Mouse (Mus musculus): ENCODE data around the gene Klk1b5.

Gene Klk1b5

GRCm38 (mm10) chr7:44254930-44255329 is 39.2 kb downstream of the Klk1b5 start:
- no peak for DNase-seq

DNA sequence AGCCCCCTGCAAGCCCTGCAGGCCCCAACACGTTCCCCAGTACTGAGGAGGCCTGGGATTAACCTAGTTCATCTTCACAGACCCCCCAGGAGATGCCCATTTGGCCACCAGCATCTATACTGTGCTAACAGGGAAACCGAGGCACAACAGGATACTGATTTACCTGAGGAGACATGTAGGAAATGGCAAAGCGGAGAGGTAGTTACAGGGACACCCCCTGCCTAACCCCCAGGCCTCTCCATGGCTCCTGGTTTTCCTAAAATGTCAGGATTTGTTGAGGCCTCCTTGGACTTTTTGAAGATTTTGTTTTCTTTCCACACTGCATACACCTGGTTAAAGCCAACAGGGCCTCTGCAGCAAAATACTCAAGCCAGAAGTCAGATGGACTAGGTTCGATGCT is 41.5 kb downstream of the Klk1b5 start, which contains the start of gene Acp4:
Acp4 (minus strand) TSS at position 101 of the 400 bp plus-strand sequence.
- DNase-seq: no peak

GRCm38 (mm10) chr7:44260410-44260809 is 44.7 kb downstream of the Klk1b5 start:
- no peak for DNase-seq

GRCm38 (mm10) chr7:44261147-44261546 is 45.4 kb downstream of the Klk1b5 start, which contains the start of gene Gm15517:
Gene Gm15517 (plus strand): TSS chr7:44261447.
- no peak for DNase-seq

DNA sequence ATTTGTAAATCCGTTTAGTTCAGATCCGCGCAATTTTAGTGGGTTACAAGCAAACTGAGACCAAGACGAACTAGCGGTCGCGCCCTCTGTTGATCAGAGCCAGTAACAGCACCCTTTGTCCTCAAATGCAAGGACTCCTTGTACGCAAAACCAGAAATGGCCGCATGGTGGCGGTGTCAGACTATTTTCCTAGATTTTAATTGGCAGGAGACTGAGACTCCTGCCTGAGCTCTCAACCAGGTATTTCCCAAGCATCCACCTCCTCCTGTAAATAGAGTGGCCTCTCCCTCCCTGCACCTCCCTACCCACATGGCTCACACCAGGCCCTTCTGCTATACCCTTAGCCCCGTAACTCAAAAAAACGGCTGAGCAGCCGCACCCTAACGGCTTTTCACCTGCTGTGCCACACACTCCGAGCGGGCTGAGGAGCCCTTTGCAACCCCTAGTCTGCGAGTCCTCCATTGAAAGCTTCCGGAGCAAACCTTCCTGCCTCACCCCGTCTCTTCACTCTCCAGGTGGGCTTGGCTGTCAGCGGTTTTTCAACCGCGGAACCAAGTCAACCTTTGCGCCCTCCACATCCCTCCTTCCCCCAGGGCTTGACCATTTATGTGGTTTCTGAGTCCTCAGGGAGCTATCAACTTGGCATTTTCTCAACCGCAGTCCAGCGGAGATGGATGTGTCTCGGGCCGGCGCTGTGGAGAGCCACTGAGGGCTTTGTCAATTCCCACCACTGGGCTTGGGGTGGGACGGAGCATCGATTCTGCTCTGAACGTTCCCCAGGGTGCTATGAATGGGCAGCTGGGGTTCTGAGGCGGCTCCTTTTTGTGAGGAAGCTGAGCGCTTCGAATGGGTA is 47.3 kb downstream of the Klk1b5 start:
- peak; percentile 96 to 99 for DNase-seq

DNA sequence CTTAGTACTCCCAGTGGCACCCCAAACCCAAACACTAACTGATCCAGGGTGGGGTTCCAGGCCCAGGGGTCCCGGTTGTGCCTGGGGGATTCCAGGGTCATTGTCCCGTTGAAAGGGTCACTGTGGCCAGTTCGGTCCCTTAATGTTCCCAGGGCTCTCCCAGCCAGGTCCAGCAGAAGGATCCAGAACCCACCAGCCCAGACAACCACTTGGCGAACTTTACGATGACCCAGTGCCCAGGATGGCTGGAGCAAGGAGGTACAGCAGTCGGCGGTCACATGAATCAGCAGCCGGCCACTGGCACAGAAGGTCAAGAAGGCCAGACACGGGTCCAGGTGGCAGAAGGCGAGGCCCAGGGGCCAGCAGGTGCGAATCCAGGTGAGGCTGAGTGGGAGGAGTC is 52.4 kb downstream of the Klk1b5 start:
- no peak for DNase-seq

GRCm38 (mm10) chr7:44269397-44269796 is 53.7 kb downstream of the Klk1b5 start:
- DNase-seq: no peak

Measured in cerebellum, adult 18-20 months (tissue).